Mouse (Mus musculus) hematopoietic stem cell, adult 5-6 weeks (primary cell): ENCODE measurements around the gene Galc. TPM values are rescaled to one million over a fixed set of nuclear protein-coding genes. Genes with fewer than 3 reads are reported as not detected.

Source experiments
- ATAC-seq, 2 experiments: fragments of 125-278 bp in 1 of 2; replicated peaks in 1 of 2; 2 replicates each; pipeline ENCODE4 v1.8.0; 2016 to 2017; ENCODE audit warnings: inconsistent platforms in 2 of 2, mild to moderate bottlenecking in 2 of 2, moderate number of reproducible peaks in 2 of 2, low read depth in 1 of 2, moderate TSS enrichment in 1 of 2; ENCODE audit not compliant: low FRiP score in 2 of 2, poor library complexity in 2 of 2, severe bottlenecking in 2 of 2, insufficient read depth in 1 of 2, low TSS enrichment in 1 of 2
- total RNA-seq: library from RNA; stranded (forward); fragments of 172-1452, 232-1000 nt; gene quantifications from 2 replicates; pipeline ENCODE4 v1.2.3, GENCODE M21; 2017

Galc gene
- total RNA-seq = 10.0 and 15.6 TPM in 2 replicates

GRCm38 (mm10) chr12:98258845-98259517, at the start of gene Galc:
TSS of gene Galc (minus strand) at chr12:98259459.
- peak; percentile 50 to 66 for ATAC-seq

GRCm38 (mm10) chr12:98307179-98307915, 48.1 kb upstream of the Galc start:
- ATAC-seq = no peak

GRCm38 (mm10) chr12:98303013-98303412, 43.8 kb upstream of the Galc start:
- ATAC-seq = no peak

- no peak for ATAC-seq
These were observed 42.7 kb upstream of the Galc start for GRCm38 (mm10) chr12:98301980-98302379.

GRCm38 (mm10) chr12:98294241-98294640, 35.0 kb upstream of the Galc start:
- ATAC-seq = no peak

GRCm38 (mm10) chr12:98292278-98292677, 33.0 kb upstream of the Galc start:
- no peak for ATAC-seq

- ATAC-seq = no peak
These were observed 31.2 kb upstream of the Galc start for GRCm38 (mm10) chr12:98290475-98290874.

- no peak for ATAC-seq
These were observed 25.2 kb upstream of the Galc start for GRCm38 (mm10) chr12:98284477-98284876.

- peak; percentile 70 to 74; a peak in 2 of 4 replicates for ATAC-seq
These were observed 24.2 kb upstream of the Galc start for GRCm38 (mm10) chr12:98283487-98283860.

- ATAC-seq = peak; percentile 55 to 76
These were observed 23.7 kb upstream of the Galc start for GRCm38 (mm10) chr12:98282776-98283486.

- no peak for ATAC-seq
These were observed 21.7 kb upstream of the Galc start for GRCm38 (mm10) chr12:98280996-98281395.

- peak; percentile 75 to 89 for ATAC-seq
These were observed 21.3 kb upstream of the Galc start for GRCm38 (mm10) chr12:98280530-98280929.

- no peak for ATAC-seq
These were observed 13.2 kb upstream of the Galc start for GRCm38 (mm10) chr12:98272433-98272832.

GRCm38 (mm10) chr12:98270810-98271566, 11.7 kb upstream of the Galc start:
- no peak for ATAC-seq

- peak; percentile 72 to 74 for ATAC-seq
These were observed 10.8 kb upstream of the Galc start for GRCm38 (mm10) chr12:98269791-98270745.
